In genomic region chr6:99350156-99350555, GRCm38 (mm10) we compare ENCODE assay signal across 19 mouse cellular contexts.
DNase-seq lines count a peak whose midpoint lies in the region; ATAC-seq lines count a peak whose summit lies in the region.
"Had no signal": no experiment of that assay in that cellular context is flagged by ENCODE, and none has a peak within 500 bp of the region (broad histone marks: within the 10 kb centered on the region; RNA-seq: fewer than 3 reads in every experiment).

No protein-coding gene starts in this region.

- no peaks in the 10 kb centered on the region for H3K9me3 ChIP-seq in heart, embryonic 10.5 days
- no peaks in the 10 kb centered on the region for H3K9me3 ChIP-seq in liver, embryonic 11.5 days (ENCODE audit: control insufficient read depth, low read length)
- H3K9me3 ChIP-seq in liver, embryonic 13.5 days (replicated peaks): no peaks in the 10 kb centered on the region
- H3K9me3 ChIP-seq: embryonic facial prominence, embryonic 15.5 days; hindbrain, embryonic 13.5 days; intestine, embryonic 15.5 days; neural tube, embryonic 13.5 days; stomach, embryonic 15.5 days had no signal

- no peak overlapping the region for H3K9ac ChIP-seq in liver, embryonic 11.5 days (ENCODE audit: low read depth, low read length)
- H3K9ac ChIP-seq in liver, embryonic 13.5 days: no peak overlapping the region
- H3K9ac ChIP-seq: embryonic facial prominence, embryonic 15.5 days; hindbrain, embryonic 13.5 days; intestine, embryonic 15.5 days; neural tube, embryonic 13.5 days; stomach, embryonic 15.5 days had no signal

- no peak overlapping the region for H3K4me2 ChIP-seq in liver, embryonic 11.5 days
- H3K4me2 ChIP-seq in liver, embryonic 13.5 days: no peak overlapping the region
- H3K4me2 ChIP-seq: embryonic facial prominence, embryonic 15.5 days; hindbrain, embryonic 13.5 days; intestine, embryonic 15.5 days; midbrain, embryonic 11.5 days; neural tube, embryonic 13.5 days; stomach, embryonic 15.5 days had no signal

- peaks cover 32% of the 10 kb centered on the region for H3K4me1 ChIP-seq in heart, embryonic 10.5 days
- peaks cover 11% of the 10 kb centered on the region for H3K4me1 ChIP-seq in liver, embryonic 11.5 days (replicated peaks; ENCODE audit: control insufficient read depth, insufficient read depth, low read length)
- H3K4me1 ChIP-seq in liver, embryonic 13.5 days (replicated peaks): peaks cover 13% of the 10 kb centered on the region
- H3K4me1 ChIP-seq: stomach, embryonic 15.5 days had no signal

- no peaks in the 10 kb centered on the region for H3K36me3 ChIP-seq in heart, embryonic 10.5 days
- no peaks in the 10 kb centered on the region for H3K36me3 ChIP-seq in liver, embryonic 11.5 days (ENCODE audit: control insufficient read depth, insufficient read depth, low read length)
- no peaks in the 10 kb centered on the region for H3K36me3 ChIP-seq in liver, embryonic 13.5 days
- H3K36me3 ChIP-seq: embryonic facial prominence, embryonic 15.5 days; hindbrain, embryonic 13.5 days; intestine, embryonic 15.5 days; neural tube, embryonic 13.5 days; stomach, embryonic 15.5 days had no signal

- no peak for DNase-seq in heart, embryonic 10.5 days (ENCODE audit: low spot score)
- DNase-seq in heart, adult 9 months (ENCODE audit: low spot score in 2 of 2): no peak
- DNase-seq in liver, embryonic 11.5 days (ENCODE audit: low spot score): no peak
- DNase-seq in liver: no peak
- DNase-seq in liver, embryonic 13.5 days: no peak
- no peak for DNase-seq in left cerebral cortex, adult 8-10 months (ENCODE audit: low spot score in 2 of 2)
- DNase-seq in cerebellum, postnatal 36 days: no peak
- DNase-seq in spleen, postnatal 4 days (ENCODE audit: low spot score in 2 of 2): no peak
- DNase-seq: cerebellum, postnatal 14 days; gastrocnemius, postnatal 36 days; lung, postnatal 36 days; spleen, adult 18-20 months; thymus, adult 2 months had no signal

- ATAC-seq in liver, embryonic 11.5 days (replicated peaks; ENCODE audit: low FRiP score): peak; percentile 73
- peak; percentile 76 for ATAC-seq in liver, embryonic 13.5 days (ENCODE audit: low read depth)
- ATAC-seq: intestine, embryonic 15.5 days had no signal

- no peak overlapping the region for H3K4me3 ChIP-seq in heart, embryonic 10.5 days
- H3K4me3 ChIP-seq in liver, embryonic 11.5 days (ENCODE audit: low read depth, low read length): no peak overlapping the region
- H3K4me3 ChIP-seq in liver, embryonic 13.5 days (replicated peaks): no peak overlapping the region
- H3K4me3 ChIP-seq: embryonic facial prominence, embryonic 15.5 days; hindbrain, embryonic 13.5 days; intestine, embryonic 15.5 days; neural tube, embryonic 13.5 days; stomach, embryonic 15.5 days had no signal

- peak overlapping the region; percentile 65 for H3K27ac ChIP-seq in heart, embryonic 10.5 days
- no peak overlapping the region for H3K27ac ChIP-seq in liver, embryonic 11.5 days (ENCODE audit: low read depth, low read length)
- H3K27ac ChIP-seq in liver, embryonic 13.5 days: no peak overlapping the region
- H3K27ac ChIP-seq: embryonic facial prominence, embryonic 15.5 days; hindbrain, embryonic 13.5 days; intestine, embryonic 15.5 days; neural tube, embryonic 13.5 days; stomach, embryonic 15.5 days had no signal

- WGBS in heart, embryonic 10.5 days: 24% methylated on average over 5 of the region's 5 CpGs
- WGBS in liver, embryonic 11.5 days: 45% methylated on average over 5 of the region's 5 CpGs
- 37% methylated on average over 5 of the region's 5 CpGs for WGBS in liver, embryonic 13.5 days (ENCODE audit: insufficient replicate concordance)

- no peaks in the 10 kb centered on the region for H3K27me3 ChIP-seq in heart, embryonic 10.5 days (ENCODE audit: insufficient read depth, poor library complexity, severe bottlenecking)
- no peaks in the 10 kb centered on the region for H3K27me3 ChIP-seq in liver, embryonic 11.5 days (replicated peaks; ENCODE audit: control insufficient read depth, insufficient read depth, low read length)
- H3K27me3 ChIP-seq in liver, embryonic 13.5 days: no peaks in the 10 kb centered on the region
- H3K27me3 ChIP-seq: embryonic facial prominence, embryonic 15.5 days; intestine, embryonic 15.5 days; stomach, embryonic 15.5 days had no signal
